Mouse (Mus musculus) cortical plate, adult 2 months (tissue): ENCODE measurements at regions not wholly inside any gene's neighbourhood (a gene's known extent, or its start where the extent isn't known, plus 50 kb on each side); places are given as distances from the start of the nearest gene placed in this dataset.

Experiments used
- H3K27ac ChIP-seq: fragments of 200-500 bp; 2 replicates; pipeline ENCODE4 v1.5.1; 2012; ENCODE audit warnings: low read length, control low read depth, inconsistent platforms; ENCODE audit not compliant: insufficient read depth
- H3K4me1 ChIP-seq: fragments of 200-500 bp; 2 replicates; pipeline ENCODE4 v1.6.1; 2011; ENCODE audit warnings: low read length; ENCODE audit not compliant: control insufficient read depth, insufficient read depth
- H3K4me3 ChIP-seq: fragments of 200-500 bp; 2 replicates; pipeline ENCODE4 v1.5.1; 2011; ENCODE audit warnings: mild to moderate bottlenecking, low read length, control low read depth; ENCODE audit not compliant: insufficient read depth
- CTCF ChIP-seq: fragments of 200-500 bp; IDR thresholded peaks from 2 replicates; pipeline ENCODE4 v1.5.1; 2011; ENCODE audit warnings: mild to moderate bottlenecking, control low read depth, low read length; ENCODE audit not compliant: insufficient read depth; ENCODE audit errors: extremely low read depth
- POLR2A ChIP-seq: fragments of 200-500 bp; IDR thresholded peaks from 2 replicates; pipeline ENCODE4 v1.6.1; 2011; ENCODE audit warnings: mild to moderate bottlenecking, low read length, control low read depth; ENCODE audit not compliant: insufficient read depth; ENCODE audit errors: extremely low read depth

GRCm38 (mm10) chr3:21379816-21380215 lies 696.6 kb upstream of the Tbl1xr1 start:
- no peaks in the 10 kb centered on the region for H3K4me1 ChIP-seq
- TF ChIP-seq POLR2A (no peak), CTCF (no peak)
- no peak overlapping the region for H3K4me3 ChIP-seq
- H3K27ac ChIP-seq = no peak overlapping the region

- Histone ChIP-seq H3K4me1 (no peaks in the 10 kb centered on the region), H3K4me3 (no peak overlapping the region), H3K27ac (no peak overlapping the region)
- no peak for TF ChIP-seq CTCF
- TF ChIP-seq POLR2A = no peak
Measured at GRCm38 (mm10) chr3:21381072-21381471, 695.4 kb upstream of the Tbl1xr1 start.

- no peaks in the 10 kb centered on the region; the same call in 1 of the 2 replicates for H3K4me1 ChIP-seq
Measured at GRCm38 (mm10) chr3:21403551-21403950, 672.9 kb upstream of the Tbl1xr1 start.

GRCm38 (mm10) chr3:21404058-21404457 lies 672.4 kb upstream of the Tbl1xr1 start:
- H3K4me1 ChIP-seq = no peaks in the 10 kb centered on the region; the same call in 1 of the 2 replicates
- H3K4me3 ChIP-seq = no peak overlapping the region
- H3K27ac ChIP-seq = no peak overlapping the region
- no peak for TF ChIP-seq POLR2A
- no peak for TF ChIP-seq CTCF

More at GRCm38 (mm10) chr3:21403551-21403950, 672.9 kb upstream of the Tbl1xr1 start:
- H3K4me3 ChIP-seq = no peak overlapping the region
- no peak for TF ChIP-seq POLR2A
- no peak for TF ChIP-seq CTCF
- H3K27ac ChIP-seq = no peak overlapping the region

GRCm38 (mm10) chr3:21407077-21407476 lies 669.4 kb upstream of the Tbl1xr1 start:
- no peaks in the 10 kb centered on the region; the same call in 1 of the 2 replicates for H3K4me1 ChIP-seq
- TF ChIP-seq POLR2A (no peak), CTCF (no peak)
- H3K4me3 ChIP-seq = no peak overlapping the region
- H3K27ac ChIP-seq = no peak overlapping the region

GRCm38 (mm10) chr3:21412010-21412409 lies 664.4 kb upstream of the Tbl1xr1 start:
- Histone ChIP-seq H3K4me1 (no peaks in the 10 kb centered on the region), H3K4me3 (no peak overlapping the region), H3K27ac (no peak overlapping the region)
- TF ChIP-seq POLR2A = no peak
- TF ChIP-seq CTCF = no peak

GRCm38 (mm10) chr3:21423139-21423538 lies 653.3 kb upstream of the Tbl1xr1 start:
- H3K4me3 ChIP-seq = no peak overlapping the region
- H3K4me1 ChIP-seq = no peaks in the 10 kb centered on the region
- TF ChIP-seq CTCF (no peak), POLR2A (no peak)
- H3K27ac ChIP-seq = no peak overlapping the region

GRCm38 (mm10) chr3:21426538-21426937 lies 649.9 kb upstream of the Tbl1xr1 start:
- H3K27ac ChIP-seq = no peak overlapping the region
- no peak overlapping the region for H3K4me3 ChIP-seq
- H3K4me1 ChIP-seq = no peaks in the 10 kb centered on the region
- TF ChIP-seq POLR2A (no peak), CTCF (no peak)

GRCm38 (mm10) chr3:21427408-21428031 lies 648.9 kb upstream of the Tbl1xr1 start:
- no peak for TF ChIP-seq POLR2A
- TF ChIP-seq CTCF = no peak
- H3K4me3 ChIP-seq = no peak overlapping the region
- H3K27ac ChIP-seq = no peak overlapping the region
- no peaks in the 10 kb centered on the region for H3K4me1 ChIP-seq

GRCm38 (mm10) chr3:21428120-21428519 lies 648.3 kb upstream of the Tbl1xr1 start:
- TF ChIP-seq POLR2A (no peak), CTCF (no peak)
- no peak overlapping the region for H3K27ac ChIP-seq
- no peak overlapping the region for H3K4me3 ChIP-seq
- H3K4me1 ChIP-seq = no peaks in the 10 kb centered on the region
